Mouse (Mus musculus): Measurements from ENCODE around the gene Gucy1b2.

Gucy1b2 gene

GRCm38 (mm10) chr14:62443840-62444430 is 12.2 kb downstream of the Gucy1b2 start:
- DNase-seq: no peak

- no peak for DNase-seq
Measured at GRCm38 (mm10) chr14:62442971-62443370, 13.1 kb downstream of the Gucy1b2 start.

- no peak for DNase-seq
Measured at GRCm38 (mm10) chr14:62440036-62440435, 16.1 kb downstream of the Gucy1b2 start.

- DNase-seq: no peak
Measured at GRCm38 (mm10) chr14:62438236-62438635, 17.9 kb downstream of the Gucy1b2 start.

- DNase-seq: no peak
Measured at GRCm38 (mm10) chr14:62437806-62438205, 18.3 kb downstream of the Gucy1b2 start.

GRCm38 (mm10) chr14:62425277-62425691 is 30.8 kb downstream of the Gucy1b2 start:
- DNase-seq: no peak

- no peak for DNase-seq
Measured at GRCm38 (mm10) chr14:62422265-62422664, 33.8 kb downstream of the Gucy1b2 start.

- no peak for DNase-seq
Measured at GRCm38 (mm10) chr14:62417501-62417900, 38.6 kb downstream of the Gucy1b2 start.

GRCm38 (mm10) chr14:62416742-62417134 is 39.4 kb downstream of the Gucy1b2 start:
- DNase-seq: peak; percentile 66

- DNase-seq: peak; percentile 67
Measured at GRCm38 (mm10) chr14:62416007-62416741, 39.9 kb downstream of the Gucy1b2 start.

- DNase-seq: no peak
Measured at GRCm38 (mm10) chr14:62395346-62395745, 60.7 kb downstream of the Gucy1b2 start.

- DNase-seq: no peak
Measured at GRCm38 (mm10) chr14:62392754-62393153, 63.3 kb downstream of the Gucy1b2 start.

- DNase-seq: peak; percentile 92
Measured at GRCm38 (mm10) chr14:62389729-62390536, 66.2 kb downstream of the Gucy1b2 start.

- DNase-seq: peak; percentile 35
Measured at GRCm38 (mm10) chr14:62389064-62389728, 66.9 kb downstream of the Gucy1b2 start.

- DNase-seq: no peak
Measured at GRCm38 (mm10) chr14:62383786-62384299, 72.2 kb downstream of the Gucy1b2 start.

GRCm38 (mm10) chr14:62383109-62383508 is 73.0 kb downstream of the Gucy1b2 start:
- peak; percentile 40 for DNase-seq

- DNase-seq: no peak
Measured at GRCm38 (mm10) chr14:62380606-62381005, 75.5 kb downstream of the Gucy1b2 start.

- no peak for DNase-seq
Measured at GRCm38 (mm10) chr14:62379391-62379790, 76.7 kb downstream of the Gucy1b2 start.

GRCm38 (mm10) chr14:62376115-62376514 is 80.0 kb downstream of the Gucy1b2 start:
- peak; percentile 30 for DNase-seq

- DNase-seq: peak; percentile 34
Measured at GRCm38 (mm10) chr14:62375694-62376093, 80.4 kb downstream of the Gucy1b2 start.

GRCm38 (mm10) chr14:62374001-62374400 is 82.1 kb downstream of the Gucy1b2 start:
- no peak for DNase-seq

- no peak for DNase-seq
Measured at GRCm38 (mm10) chr14:62370819-62371218, 85.3 kb downstream of the Gucy1b2 start.

GRCm38 (mm10) chr14:62363774-62364173 is 92.3 kb downstream of the Gucy1b2 start:
- no peak for DNase-seq

Data from cerebellum, adult 9-11 months (tissue).